Mouse (Mus musculus): ENCODE measurements around the gene Lonp2. TPM values are rescaled to one million over a fixed set of nuclear protein-coding genes. Genes with fewer than 3 reads are reported as not detected.

Gene Lonp2
- 27.8 and 31.1 TPM in 2 replicates for polyA plus RNA-seq (2012; ENCODE audit: insufficient read depth, insufficient read length, missing spikeins)

- peaks cover 7% of the 10 kb centered on the region for H3K4me1 ChIP-seq (ENCODE audit: control insufficient read depth, insufficient read depth, low read length)
- TF ChIP-seq CTCF (IDR thresholded peaks at IDR 0.05; ENCODE audit: low read depth, low read length) (no peak), POLR2A (IDR thresholded peaks at IDR 0.05; ENCODE audit: borderline replicate concordance, low read depth, low read length) (no peak)
- H3K4me3 ChIP-seq (ENCODE audit: insufficient read depth, low read length): peak within 1 kb of the TSS; percentile 88
- H3K27ac ChIP-seq (ENCODE audit: insufficient read depth, low read depth, low read length): peak within 1 kb of the TSS; percentile 53
These were observed at the start of gene Lonp2 for GRCm38 (mm10) chr8:86623911-86624731. TSS of gene Lonp2 (plus strand) at chr8:86624043.

DNA sequence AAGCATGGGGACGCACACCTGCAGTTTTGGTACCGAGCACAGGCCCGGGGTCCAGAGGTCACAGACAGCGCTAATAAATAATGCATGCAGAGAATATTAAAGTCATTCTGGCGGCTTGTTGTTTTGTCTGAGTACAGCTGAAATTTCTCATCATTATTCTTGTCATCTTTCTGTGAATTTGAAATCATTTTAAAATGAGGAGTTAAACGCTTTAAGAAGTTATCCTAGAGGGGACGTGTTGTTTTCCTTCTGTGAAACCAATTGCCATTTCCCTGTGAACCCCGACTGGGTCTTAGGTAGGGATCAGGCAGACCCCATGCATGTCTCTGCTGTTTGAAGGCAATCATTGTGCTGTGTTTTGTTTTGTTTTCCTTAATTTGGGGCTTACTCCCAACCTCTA, 46.3 kb upstream of the Lonp2 start:
- Histone ChIP-seq H3K27ac (ENCODE audit: insufficient read depth, low read depth, low read length) (no peak overlapping the region), H3K4me3 (ENCODE audit: insufficient read depth, low read length) (no peak overlapping the region), H3K4me1 (ENCODE audit: control insufficient read depth, insufficient read depth, low read length) (no peaks in the 10 kb centered on the region)
- TF ChIP-seq CTCF (IDR thresholded peaks at IDR 0.05; ENCODE audit: low read depth, low read length) (no peak), POLR2A (IDR thresholded peaks at IDR 0.05; ENCODE audit: borderline replicate concordance, low read depth, low read length) (no peak)

GRCm38 (mm10) chr8:86578076-86578475, 45.8 kb upstream of the Lonp2 start:
- H3K4me3 ChIP-seq (ENCODE audit: insufficient read depth, low read length): no peak overlapping the region
- TF ChIP-seq CTCF (IDR thresholded peaks at IDR 0.05; ENCODE audit: low read depth, low read length) (no peak), POLR2A (IDR thresholded peaks at IDR 0.05; ENCODE audit: borderline replicate concordance, low read depth, low read length) (no peak)
- H3K27ac ChIP-seq (ENCODE audit: insufficient read depth, low read depth, low read length): no peak overlapping the region
- no peaks in the 10 kb centered on the region for H3K4me1 ChIP-seq (ENCODE audit: control insufficient read depth, insufficient read depth, low read length)

- Histone ChIP-seq H3K4me3 (ENCODE audit: insufficient read depth, low read length) (no peak overlapping the region), H3K4me1 (ENCODE audit: control insufficient read depth, insufficient read depth, low read length) (no peaks in the 10 kb centered on the region), H3K27ac (ENCODE audit: insufficient read depth, low read depth, low read length) (no peak overlapping the region)
- TF ChIP-seq POLR2A (IDR thresholded peaks at IDR 0.05; ENCODE audit: borderline replicate concordance, low read depth, low read length) (no peak), CTCF (IDR thresholded peaks at IDR 0.05; ENCODE audit: low read depth, low read length) (no peak)
These were observed 45.1 kb upstream of the Lonp2 start for GRCm38 (mm10) chr8:86578693-86579092.

DNA sequence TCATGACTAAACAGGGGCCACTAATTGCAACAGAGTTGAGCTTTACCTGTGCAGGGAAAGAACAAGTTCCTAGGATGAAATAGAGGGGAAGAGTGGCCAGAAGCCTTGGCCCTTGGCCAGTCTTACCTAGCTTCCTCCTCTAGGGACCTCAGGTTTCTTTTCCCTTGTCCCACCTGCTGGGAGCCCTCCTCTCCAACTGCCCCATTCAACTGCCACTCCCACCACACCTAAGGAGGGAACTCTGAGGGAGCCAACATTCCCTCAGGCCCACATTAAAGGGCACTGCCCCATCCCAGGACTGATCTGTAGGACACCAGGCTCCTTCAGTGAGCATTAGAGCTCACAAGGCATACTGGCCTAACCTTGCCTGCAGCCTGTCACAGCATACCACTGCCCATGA, 43.4 kb upstream of the Lonp2 start, which contains the start of gene Abcc12:
Gene Abcc12, minus strand, starts transcription at position 229 of the 400 bp plus-strand sequence.
- TF ChIP-seq POLR2A (IDR thresholded peaks at IDR 0.05; ENCODE audit: borderline replicate concordance, low read depth, low read length): no peak
- no peaks in the 10 kb centered on the region for H3K4me1 ChIP-seq (ENCODE audit: control insufficient read depth, insufficient read depth, low read length)
- H3K27ac ChIP-seq (ENCODE audit: insufficient read depth, low read depth, low read length): no peak within 1 kb of the TSS
- no peak within 1 kb of the TSS for H3K4me3 ChIP-seq (ENCODE audit: insufficient read depth, low read length)

DNA sequence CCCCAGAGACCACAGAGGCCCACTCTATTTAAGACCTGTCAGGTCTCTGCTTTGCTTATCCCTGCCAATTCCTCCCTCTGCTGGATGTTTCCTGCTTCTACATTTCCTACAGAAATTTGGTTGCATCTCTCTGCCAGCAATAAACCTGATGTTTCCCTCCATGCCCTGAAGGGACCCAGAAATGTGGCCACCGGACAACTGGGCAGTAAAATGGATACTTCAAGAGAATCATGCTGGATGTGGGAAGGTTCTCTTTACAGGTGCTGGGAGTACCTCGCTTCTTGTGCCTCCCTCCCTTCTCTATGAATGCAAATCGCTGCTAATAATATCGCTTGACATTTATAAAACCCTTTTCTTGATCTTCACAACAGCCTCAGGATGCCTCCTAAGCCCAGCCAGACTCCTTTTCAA, 41.9 kb upstream of the Lonp2 start:
- no peaks in the 10 kb centered on the region for H3K4me1 ChIP-seq (ENCODE audit: control insufficient read depth, insufficient read depth, low read length)
- H3K4me3 ChIP-seq (ENCODE audit: insufficient read depth, low read length): no peak overlapping the region
- H3K27ac ChIP-seq (ENCODE audit: insufficient read depth, low read depth, low read length): no peak overlapping the region
- TF ChIP-seq CTCF (IDR thresholded peaks at IDR 0.05; ENCODE audit: low read depth, low read length) (no peak), POLR2A (IDR thresholded peaks at IDR 0.05; ENCODE audit: borderline replicate concordance, low read depth, low read length) (no peak)

DNA sequence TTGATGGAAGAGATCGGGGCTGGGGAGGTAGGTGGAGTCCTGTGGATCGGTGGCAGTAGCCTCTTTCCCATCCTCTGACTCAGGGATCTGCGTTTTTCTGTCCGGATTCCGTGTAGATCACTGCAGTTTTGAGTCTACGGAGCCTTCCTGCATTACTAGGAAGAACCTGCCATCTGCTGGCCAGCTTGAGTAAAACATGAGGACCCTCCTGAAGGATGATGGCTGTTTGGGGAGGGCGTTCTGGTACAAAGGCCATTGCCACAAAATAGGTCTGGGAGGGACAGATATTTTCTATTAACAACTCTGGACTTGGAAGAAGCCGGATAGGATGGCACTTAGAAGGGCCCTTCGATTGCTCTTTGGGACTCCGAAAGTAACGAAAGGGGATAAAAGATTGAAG, 38.7 kb upstream of the Lonp2 start:
- Histone ChIP-seq H3K27ac (ENCODE audit: insufficient read depth, low read depth, low read length) (no peak overlapping the region), H3K4me3 (ENCODE audit: insufficient read depth, low read length) (peak overlapping the region; percentile 58; the same call in 1 of the 2 replicates), H3K4me1 (ENCODE audit: control insufficient read depth, insufficient read depth, low read length) (no peaks in the 10 kb centered on the region)
- TF ChIP-seq CTCF (IDR thresholded peaks at IDR 0.05; ENCODE audit: low read depth, low read length): peak; percentile 67
- TF ChIP-seq POLR2A (IDR thresholded peaks at IDR 0.05; ENCODE audit: borderline replicate concordance, low read depth, low read length): no peak

DNA sequence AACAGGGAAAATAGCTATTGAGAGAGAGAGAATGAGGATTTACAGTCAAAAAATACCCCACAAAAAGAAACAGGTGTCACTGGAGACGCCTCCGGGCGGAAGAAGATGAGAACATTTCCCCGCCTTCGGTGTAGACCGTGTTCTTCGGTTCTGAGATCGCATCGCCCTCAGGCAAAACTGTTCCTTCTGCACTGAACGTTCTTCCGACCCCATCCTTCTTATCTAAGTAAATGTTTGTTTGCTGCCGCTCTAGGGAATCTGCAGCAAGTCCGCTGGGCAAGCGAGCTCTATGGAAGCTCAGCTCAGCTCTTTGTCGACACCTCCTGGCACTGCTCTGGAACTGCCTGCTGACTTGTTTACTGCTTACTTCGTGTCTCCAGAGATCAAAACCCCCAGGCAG, 38.3 kb upstream of the Lonp2 start:
- Histone ChIP-seq H3K4me1 (ENCODE audit: control insufficient read depth, insufficient read depth, low read length) (no peaks in the 10 kb centered on the region), H3K27ac (ENCODE audit: insufficient read depth, low read depth, low read length) (no peak overlapping the region), H3K4me3 (ENCODE audit: insufficient read depth, low read length) (peak overlapping the region; percentile 58)
- no peak for TF ChIP-seq POLR2A (IDR thresholded peaks at IDR 0.05; ENCODE audit: borderline replicate concordance, low read depth, low read length)
- peak; percentile 62; the same call in 1 of the 2 replicates for TF ChIP-seq CTCF (IDR thresholded peaks at IDR 0.05; ENCODE audit: low read depth, low read length)

GRCm38 (mm10) chr8:86586058-86586457, 37.8 kb upstream of the Lonp2 start:
- Histone ChIP-seq H3K27ac (ENCODE audit: insufficient read depth, low read depth, low read length) (no peak overlapping the region), H3K4me1 (ENCODE audit: control insufficient read depth, insufficient read depth, low read length) (no peaks in the 10 kb centered on the region), H3K4me3 (ENCODE audit: insufficient read depth, low read length) (no peak overlapping the region)
- TF ChIP-seq POLR2A (IDR thresholded peaks at IDR 0.05; ENCODE audit: borderline replicate concordance, low read depth, low read length) (no peak), CTCF (IDR thresholded peaks at IDR 0.05; ENCODE audit: low read depth, low read length) (no peak)

DNA sequence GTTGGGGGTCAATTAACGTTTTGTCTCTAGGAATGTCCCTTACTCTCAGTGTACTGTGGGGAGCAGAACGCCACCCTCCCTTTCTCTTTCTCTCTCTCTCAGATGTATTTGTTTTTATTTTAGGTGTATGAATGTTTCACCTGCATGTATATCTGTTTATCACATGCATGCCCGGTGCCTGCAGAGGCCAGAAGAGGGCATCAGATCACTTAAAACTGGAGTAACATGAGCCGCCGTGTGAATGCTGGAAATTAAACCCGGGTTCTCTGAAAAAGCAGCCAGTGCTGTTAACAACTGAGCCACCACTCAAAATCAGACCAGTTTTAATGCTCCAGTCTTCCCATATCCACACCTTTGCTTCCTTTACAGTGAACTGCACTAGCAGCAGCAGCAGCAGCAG, 37.2 kb upstream of the Lonp2 start:
- Histone ChIP-seq H3K27ac (ENCODE audit: insufficient read depth, low read depth, low read length) (no peak overlapping the region), H3K4me3 (ENCODE audit: insufficient read depth, low read length) (no peak overlapping the region), H3K4me1 (ENCODE audit: control insufficient read depth, insufficient read depth, low read length) (no peaks in the 10 kb centered on the region)
- no peak for TF ChIP-seq CTCF (IDR thresholded peaks at IDR 0.05; ENCODE audit: low read depth, low read length)
- TF ChIP-seq POLR2A (IDR thresholded peaks at IDR 0.05; ENCODE audit: borderline replicate concordance, low read depth, low read length): no peak

Measured in bone marrow macrophage, adult 2 months (primary cell).